Mouse (Mus musculus) retina, postnatal 1 day (tissue): Measurements from ENCODE around the gene Cers6.

Experiments
- DNase-seq: peaks from one replicate; pipeline ENCODE4 v3.0.0-alpha.2; 2012

Cers6 gene

DNA sequence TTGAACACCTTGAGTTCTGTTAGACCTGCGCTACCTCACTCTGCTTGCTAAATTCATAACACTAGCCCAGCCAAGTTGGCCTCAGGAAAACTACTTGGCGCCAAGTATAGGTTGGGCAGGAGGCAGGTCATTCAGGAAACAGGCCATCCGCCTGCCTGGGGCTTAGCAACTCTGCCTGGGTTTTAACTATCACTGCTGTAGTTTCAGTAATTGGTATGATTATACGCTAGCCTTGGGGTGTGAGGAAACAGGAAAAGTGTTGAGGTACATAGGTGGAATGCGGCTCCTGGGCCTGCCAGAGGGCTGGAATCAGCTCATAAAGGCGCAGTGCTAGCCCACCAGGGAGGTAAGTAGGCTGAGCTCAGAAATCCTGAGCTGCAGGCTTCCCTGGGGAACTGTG is 114.0 kb downstream of the Cers6 start:
- no peak for DNase-seq

DNA sequence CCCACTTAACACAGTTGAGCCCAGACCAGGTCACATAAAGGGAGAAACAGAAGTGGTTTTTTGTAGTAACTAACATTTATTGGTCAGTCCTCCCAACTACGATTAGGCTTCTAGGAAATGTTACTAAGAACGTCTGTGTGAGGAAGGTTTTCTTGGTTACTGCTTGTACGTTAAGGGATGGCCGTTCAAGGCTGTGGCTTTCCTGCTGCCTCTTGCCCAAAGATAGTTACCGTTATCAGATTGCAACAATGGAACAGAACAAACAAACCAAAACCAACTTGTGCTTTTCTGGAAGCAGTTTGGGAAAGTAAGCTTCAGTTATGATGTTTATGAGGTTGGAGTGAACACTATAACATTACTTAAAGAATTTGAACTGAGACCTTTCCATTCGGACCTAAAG is 114.5 kb downstream of the Cers6 start:
- DNase-seq = no peak

DNA sequence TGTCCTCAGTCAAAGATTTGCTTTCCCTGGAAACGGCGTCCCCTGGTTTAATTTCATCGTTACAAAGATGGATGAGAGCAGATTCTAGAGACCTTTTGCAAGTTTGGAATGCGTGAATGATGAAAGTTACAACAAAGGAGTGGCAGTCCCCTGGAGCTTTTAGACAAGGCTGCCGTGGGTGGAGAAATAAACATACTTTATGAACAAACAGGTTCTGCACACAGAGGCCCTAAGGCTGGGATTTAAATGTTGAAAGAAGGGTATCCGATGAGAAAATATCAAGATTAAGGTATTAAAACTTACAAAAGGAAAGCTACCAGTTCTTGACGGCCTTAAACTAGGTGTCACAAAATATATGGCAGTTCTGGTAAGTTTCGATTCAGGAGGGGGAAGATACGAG is 117.0 kb downstream of the Cers6 start:
- DNase-seq = no peak

DNA sequence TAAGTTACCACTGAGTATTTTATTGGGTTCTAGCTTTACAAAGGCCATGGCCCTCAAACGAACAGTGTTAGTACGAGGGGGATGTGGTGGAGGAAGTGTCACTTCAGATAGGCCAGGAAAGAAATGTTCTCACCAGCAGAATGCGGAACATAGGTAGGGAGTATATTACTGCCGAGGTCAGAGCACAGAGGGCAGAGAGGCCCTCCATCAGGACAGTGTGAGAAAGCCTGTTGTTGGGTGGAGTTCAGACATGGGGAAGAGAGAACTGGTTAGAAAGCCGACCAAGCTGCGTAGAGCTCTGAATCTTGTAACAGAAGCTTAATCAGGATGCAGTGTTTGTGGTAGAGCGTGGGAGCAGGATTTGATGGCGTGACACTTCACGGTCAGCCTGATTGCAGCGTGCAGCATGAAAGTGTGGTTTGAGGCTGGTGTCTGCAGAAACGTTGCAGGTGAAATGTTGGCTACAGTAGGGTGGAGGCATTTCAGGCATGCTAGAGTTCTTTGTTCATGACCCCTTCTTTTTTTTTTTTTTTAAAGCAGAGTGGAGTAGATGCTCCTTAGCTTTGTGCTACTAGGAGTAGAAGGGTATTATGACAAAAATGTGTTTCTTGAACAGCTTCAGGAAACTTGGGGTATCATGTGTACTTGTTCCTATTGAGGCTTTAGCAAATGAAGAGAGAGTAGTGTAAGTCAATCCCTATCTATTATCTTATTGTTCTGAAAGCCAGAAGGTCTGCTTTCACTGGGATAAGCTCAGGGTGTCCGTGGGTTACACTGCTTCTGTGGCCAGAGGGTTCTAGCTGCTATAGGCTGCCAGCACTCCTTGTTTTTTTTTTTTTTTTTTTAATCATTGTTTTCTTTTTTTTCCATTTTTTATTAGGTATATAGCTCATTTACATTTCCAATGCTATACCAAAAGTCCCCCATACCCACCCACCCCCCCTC is 117.7 kb downstream of the Cers6 start:
- DNase-seq = no peak

- no peak for DNase-seq
Observed at GRCm38 (mm10) chr2:68981302-68981701, 120.1 kb downstream of the Cers6 start.

GRCm38 (mm10) chr2:68981756-68982409 is 120.6 kb downstream of the Cers6 start:
- no peak for DNase-seq

DNA sequence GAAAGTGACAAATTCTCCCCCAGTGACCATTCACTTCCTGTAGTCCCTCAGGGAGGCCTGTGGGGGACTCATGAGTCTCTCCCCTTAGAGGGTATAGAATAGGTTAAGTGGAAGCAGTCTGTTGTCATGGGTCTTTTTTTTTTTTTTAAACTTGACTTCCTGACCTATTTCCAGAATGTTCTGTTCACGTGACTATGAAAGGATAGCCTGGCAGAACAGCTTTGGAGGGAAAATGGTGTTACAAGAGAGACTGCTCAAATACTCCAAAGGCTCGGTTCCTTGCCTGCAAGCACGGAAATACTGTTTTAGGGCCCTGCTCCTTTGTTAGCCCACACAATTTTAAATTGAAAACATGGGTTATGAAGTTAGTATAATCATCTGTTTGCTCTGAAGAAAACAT is 121.7 kb downstream of the Cers6 start:
- no peak for DNase-seq

GRCm38 (mm10) chr2:68983431-68983830 is 122.2 kb downstream of the Cers6 start:
- DNase-seq = no peak

GRCm38 (mm10) chr2:68989117-68989516 is 127.9 kb downstream of the Cers6 start:
- DNase-seq = no peak

GRCm38 (mm10) chr2:68992629-68993028 is 131.4 kb downstream of the Cers6 start:
- no peak for DNase-seq

DNA sequence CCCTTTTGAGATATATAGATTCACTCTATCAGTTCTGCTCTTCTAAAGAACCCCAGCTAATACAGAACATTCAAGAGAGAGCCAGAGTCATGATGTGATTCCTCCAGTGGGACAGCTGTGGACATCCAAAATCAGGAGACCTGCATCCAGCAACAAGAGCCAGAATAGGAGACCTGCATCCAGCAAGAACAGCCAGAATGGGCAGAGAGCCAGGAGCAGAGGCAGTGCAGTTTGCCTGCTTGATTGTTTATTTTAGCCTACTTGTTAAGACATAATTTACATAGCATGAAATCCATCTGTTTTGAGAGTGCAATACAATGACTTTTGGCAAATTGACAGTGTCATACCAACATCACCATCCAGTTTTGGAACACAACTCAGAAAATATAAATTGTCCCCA is 133.2 kb downstream of the Cers6 start:
- no peak for DNase-seq

- DNase-seq = no peak
Observed at GRCm38 (mm10) chr2:68995723-68996122, 134.5 kb downstream of the Cers6 start.

- no peak for DNase-seq
Observed at GRCm38 (mm10) chr2:68996268-68996667, 135.0 kb downstream of the Cers6 start.

GRCm38 (mm10) chr2:69004001-69004400 is 142.8 kb downstream of the Cers6 start:
- DNase-seq = no peak

DNA sequence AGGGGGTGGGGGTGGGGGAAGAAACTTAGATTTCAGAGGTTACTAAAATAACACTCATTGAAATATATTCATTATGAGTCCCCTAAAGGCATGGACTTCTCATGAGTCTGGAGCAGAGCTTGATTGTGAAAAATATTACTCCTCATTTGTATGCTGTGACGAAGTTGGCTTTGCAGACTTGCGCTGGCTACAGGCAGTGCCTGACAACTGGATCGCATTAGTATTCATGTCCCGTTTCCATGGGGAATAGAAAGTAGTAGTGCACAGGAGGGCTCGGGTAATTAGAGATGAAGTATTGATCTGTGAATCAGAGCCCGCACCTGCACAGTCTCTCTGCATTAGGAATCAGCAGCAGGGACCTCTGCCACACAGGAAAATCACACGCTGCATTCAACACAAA is 150.2 kb downstream of the Cers6 start:
- DNase-seq = no peak

- DNase-seq = no peak
Observed at GRCm38 (mm10) chr2:69011860-69012259, 150.6 kb downstream of the Cers6 start.

DNA sequence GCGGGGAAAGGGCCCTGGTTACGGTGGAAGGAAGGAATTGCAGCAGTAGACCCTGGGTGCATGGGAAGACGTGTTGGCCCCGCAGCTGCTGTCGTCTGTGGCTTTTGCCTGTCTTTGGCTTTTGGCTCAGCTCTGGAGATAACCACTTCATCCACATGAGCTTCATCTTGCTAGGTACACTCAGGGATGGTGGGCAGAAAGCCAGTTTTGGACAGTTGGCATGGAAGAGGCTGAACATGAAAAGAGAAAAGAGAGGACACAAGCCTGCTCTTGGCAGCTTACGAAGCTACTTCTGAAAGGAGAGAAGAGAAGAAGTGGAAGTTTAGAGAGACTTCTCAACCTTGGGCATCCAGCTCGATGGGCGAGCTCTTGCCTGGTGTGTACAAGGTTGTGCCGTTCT is 153.0 kb downstream of the Cers6 start:
- DNase-seq = no peak

DNA sequence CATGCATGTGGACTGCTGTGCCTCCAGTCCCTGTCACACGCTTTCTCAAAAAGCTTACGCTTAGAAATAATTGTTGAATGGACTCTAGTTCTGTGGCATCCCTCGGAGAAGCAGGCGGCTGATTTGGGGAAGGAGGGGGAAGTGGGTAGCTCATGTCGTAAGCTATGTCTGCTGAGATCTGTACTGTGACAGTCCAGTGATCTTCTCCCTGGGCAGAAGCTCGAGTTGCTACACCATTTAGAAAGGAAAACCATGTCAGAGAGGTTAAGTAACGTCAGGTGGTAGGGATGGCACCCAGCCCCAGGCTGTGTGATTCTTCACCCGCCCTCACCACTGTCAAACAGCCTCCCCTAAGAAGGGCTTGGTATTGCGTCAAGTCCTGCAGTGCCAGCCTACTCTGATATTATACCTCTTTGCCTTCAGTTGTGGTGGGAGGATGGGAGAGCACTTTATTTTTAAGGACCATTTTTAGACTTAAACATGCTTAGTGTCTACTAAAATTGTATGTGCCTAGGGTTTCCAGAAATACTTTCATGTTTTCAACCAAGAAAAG is 154.0 kb downstream of the Cers6 start:
- no peak for DNase-seq

DNA sequence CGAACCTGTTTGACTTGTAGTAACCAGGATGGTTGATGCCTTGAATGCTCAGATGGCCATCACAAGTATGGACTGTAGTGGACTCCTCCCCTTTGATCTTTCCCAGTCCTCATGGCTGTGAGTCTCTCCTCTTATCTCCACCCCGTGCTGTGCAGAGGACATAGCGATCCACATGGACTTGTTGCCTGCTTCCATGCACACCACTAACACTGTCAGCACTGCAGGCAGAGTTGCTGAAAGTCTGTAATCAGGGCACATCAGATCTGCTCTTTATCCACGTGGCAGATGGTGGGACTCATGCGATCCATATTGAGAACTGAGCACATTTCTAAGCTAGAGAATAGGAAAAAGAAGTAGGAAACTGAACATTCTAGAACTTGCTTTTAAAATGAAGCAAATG is 154.6 kb downstream of the Cers6 start:
- DNase-seq = no peak

- DNase-seq = no peak
Observed at GRCm38 (mm10) chr2:69019026-69019565, 157.9 kb downstream of the Cers6 start.

DNA sequence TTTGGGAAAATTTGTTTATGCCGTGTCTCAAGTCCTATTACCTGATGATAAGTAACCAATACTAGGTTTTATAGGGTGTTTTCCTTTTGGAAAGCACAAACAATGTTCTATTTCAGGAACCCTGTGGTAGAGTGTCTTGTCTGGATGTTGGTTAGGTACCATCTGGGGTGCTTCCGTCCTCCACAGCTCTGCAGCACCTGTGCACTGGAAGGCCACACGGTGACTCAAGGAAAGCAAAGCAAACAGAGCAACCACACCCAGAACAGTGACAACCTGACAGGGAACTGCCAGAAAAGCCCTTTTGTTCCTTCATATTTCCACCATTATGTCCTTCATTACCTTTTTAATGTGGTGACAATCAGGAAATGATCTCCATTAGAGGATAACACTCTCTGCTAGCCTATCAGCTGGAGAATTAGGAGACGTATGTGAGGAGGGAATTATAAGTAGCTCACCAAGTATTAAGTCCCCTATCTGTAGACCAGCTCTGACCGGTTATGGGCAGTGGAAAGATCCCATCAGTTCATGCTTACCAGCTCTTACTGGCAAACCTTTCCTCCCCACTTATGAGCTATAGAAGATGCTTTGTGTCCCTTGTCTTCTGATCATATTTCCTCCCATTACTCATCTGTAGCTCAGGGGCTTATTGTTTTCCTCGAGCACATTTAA is 158.7 kb downstream of the Cers6 start:
- DNase-seq = no peak

- DNase-seq = no peak
Observed at GRCm38 (mm10) chr2:69020636-69021310, 159.5 kb downstream of the Cers6 start.

DNA sequence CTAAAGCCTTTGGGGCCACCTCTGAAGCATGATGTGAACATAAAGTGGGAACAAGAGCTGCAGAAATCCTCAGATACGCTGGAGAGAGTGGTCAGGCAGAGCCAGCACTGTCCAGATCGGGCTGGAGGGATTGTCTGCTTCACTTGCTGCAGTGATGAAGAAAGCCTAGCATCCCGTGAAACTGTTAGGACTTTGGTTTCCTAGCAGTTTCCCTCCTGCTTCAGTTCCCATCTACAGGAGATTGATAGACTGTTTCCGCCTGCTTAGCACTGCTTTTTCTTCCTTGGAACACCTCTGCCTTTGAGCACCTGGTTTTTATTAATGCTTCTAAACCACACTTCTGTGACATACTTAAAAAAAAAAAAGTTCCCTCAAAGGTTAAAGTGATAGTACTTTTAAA is 160.3 kb downstream of the Cers6 start:
- no peak for DNase-seq
